Mouse (Mus musculus) retina, postnatal 1 day (tissue): ENCODE measurements around the gene Nav1.

ENCODE experiments used
- DNase-seq: peaks from one replicate; pipeline ENCODE4 v3.0.0-alpha.2; 2012

The Nav1 gene

DNA sequence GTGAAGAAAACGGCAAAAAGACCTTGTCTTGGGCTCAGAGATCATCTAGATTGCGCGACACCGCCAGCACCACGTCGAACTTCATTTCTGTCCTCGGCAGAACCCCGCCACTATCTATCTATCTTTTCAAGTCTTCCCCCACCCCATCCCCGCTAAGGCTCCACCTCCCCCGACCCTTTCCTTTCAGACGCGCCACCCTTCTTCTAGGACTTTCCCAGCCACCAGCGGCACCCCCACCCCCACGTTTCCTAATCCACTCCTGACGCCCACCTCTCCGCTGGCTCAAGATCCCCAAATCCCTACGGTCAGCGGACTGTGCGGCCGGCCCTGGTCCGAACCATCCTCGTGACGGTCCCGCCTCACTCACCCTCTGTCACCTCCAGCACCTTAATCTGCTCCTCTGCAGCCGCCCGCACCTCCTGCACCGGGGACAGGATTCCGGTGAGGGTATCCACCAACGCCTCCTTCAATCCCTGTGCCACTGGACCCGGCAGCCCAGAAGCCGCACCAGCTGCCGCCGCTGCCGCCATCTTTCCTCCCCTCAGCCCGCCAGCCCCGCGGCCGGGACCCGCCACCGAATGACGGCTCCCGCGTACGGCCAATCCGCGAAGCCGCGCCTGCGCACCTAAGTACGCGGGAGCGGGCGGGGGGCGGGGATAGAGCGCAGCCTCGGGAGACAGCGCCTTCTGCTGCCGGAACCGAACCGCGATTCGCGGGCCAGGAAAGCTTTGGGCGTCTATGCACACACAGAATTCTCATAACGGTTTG lies 177.0 kb downstream of the Nav1 start, which contains the start of gene Ipo9:
Ipo9 (minus strand) TSS at position 599 of the 768 bp plus-strand sequence.
- DNase-seq: peak; percentile 96

DNA sequence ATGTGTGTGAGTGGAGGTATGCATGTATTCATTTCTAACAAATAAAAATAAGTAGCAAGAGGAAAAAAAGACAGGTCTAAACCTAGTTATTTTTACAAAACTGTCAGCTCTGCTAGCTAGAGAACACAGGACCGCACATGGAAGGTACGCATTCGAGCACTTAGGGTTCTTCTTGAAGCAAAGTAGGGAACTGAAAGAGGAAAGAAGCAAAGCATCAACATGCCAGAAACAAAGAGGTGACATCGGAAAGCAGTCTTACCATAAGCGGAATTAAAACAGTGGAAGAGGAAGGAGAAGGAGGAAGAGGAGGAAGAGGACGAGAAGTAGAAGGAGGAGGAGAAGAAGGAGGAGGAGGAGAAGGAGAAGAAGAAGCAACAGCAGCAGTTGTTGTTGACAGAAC lies 179.7 kb downstream of the Nav1 start:
- no peak for DNase-seq

DNA sequence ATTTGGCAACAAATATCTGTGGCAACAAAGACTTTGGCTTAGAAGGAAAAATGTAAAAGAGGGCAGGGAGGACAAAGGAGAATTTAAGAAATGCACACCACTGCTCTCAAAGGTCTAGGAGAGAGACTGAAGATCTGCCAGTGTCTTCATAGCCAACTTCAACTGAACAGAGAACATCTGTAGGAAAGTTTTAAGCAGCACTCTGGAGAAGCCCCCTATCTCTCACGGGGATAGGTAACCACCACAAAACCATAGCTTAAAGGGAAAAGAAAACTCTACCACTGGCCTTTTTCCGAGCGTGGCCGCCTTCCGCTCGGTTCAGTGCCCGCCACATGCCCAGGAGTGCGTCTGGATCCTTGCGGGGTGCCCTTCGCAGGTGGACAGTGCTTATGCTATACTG lies 180.4 kb downstream of the Nav1 start:
- DNase-seq: no peak

DNA sequence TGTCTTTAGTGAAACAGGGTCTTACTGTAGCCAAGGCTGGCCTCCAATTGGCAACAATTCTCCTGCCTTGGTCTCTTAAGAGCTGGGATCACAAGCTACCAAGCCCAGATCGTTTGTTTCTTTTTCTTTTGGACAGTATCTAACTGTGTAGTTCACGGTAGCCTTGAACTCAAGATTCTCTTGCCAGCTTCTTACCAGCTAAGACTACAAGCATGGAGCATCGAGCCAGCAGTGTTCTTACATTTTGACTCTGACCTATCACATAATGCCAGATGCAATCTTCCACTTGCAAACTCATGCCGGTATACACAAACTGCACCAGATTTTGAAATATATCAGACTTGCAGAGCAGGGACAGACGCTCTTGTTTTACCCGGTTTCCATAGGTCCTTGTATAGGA lies 184.3 kb downstream of the Nav1 start:
- no peak for DNase-seq

DNA sequence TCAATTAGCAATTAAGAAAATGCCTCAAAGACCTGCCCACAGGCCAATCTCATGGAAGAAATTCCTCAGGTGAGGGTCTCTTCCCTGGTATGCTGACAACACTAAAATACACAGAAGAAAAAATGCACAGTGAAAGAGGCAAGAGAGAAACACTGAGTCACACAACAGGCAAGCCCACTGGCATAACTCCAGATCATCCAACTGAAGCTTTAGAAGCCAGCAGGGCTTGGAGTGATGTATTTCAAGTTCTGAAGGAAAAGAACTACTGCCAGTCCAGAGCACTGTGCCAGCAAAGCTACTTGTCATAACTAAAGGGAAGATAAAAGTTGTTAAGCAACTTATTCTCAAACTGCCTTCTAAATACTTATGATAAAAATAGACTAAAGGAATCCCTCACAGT lies 193.1 kb downstream of the Nav1 start:
- no peak for DNase-seq

DNA sequence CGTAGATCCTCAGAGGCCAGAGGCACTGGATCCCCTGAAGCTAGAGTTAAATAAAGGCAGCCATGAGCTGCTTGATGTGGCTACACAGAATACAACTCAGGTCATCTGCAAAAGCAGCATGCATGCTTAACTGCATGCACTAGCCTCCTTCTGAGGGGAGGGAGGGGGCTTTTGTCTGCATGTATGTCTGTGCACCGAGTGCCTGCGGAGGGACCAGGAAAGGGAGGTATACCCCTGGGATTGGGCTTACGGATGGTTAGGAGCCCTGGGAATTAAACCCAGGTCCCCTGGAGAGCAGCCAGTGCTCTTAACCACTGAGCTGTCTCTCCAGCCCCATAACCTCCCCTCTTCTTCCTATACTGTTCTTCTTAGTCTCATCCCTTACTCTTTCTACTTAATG lies 195.0 kb downstream of the Nav1 start:
- DNase-seq: no peak

DNA sequence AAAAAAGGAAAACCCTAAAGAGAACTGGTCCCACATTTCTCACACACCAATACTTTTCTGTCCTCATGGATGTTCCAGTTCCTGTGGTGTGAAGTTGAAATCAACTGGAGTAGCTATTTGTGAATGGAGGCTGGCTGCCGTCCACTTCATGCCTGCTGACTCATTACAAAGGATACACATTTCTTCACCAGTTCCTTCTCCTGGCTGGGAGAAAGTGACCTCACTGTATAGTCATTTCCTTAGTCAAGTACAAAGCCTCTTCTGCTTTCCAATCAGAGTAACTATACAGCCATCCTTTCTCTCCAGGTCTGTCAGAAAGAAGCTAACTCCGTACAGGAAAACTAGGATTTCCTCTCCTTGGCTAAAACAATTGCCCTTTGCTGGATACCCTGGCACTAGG lies 196.1 kb downstream of the Nav1 start:
- DNase-seq: no peak

DNA sequence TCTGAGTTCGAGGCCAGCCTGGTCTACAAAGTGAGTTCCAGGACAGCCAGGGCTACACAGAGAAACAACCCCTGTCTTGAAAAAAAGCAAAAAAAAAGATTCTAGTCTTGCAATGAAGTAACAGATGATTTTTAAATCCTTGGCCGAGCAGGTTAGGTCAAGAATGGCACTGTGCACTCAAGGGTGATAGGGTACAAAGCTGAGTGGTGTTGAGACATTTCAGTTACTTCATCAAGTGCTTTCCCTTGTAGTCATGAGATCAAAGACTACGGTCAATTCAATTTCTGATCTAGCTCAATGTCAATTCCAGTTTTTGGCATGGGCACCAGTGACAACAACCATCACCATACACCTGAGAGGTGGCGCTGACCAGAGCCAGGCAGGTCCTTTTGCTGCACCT lies 198.1 kb downstream of the Nav1 start:
- DNase-seq: no peak

DNA sequence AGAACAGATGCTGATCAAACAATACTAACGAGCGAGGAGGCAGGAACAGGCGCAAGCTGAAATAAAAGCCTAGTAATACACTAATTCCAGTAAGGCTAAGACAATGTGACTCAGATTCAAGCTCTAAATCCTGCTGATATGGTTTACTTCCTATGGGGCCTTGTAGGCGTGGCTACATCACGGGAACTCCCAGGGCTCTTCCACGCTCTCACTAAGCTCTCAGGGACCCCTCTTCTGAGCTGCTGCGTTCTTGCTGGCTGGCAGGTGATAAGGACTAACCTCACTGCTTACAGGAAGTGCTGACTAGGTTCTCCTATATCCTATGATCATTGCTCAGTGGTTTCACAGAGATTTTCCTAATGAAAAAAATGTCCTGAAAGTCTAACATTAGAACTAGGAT lies 201.7 kb downstream of the Nav1 start:
- DNase-seq: no peak

DNA sequence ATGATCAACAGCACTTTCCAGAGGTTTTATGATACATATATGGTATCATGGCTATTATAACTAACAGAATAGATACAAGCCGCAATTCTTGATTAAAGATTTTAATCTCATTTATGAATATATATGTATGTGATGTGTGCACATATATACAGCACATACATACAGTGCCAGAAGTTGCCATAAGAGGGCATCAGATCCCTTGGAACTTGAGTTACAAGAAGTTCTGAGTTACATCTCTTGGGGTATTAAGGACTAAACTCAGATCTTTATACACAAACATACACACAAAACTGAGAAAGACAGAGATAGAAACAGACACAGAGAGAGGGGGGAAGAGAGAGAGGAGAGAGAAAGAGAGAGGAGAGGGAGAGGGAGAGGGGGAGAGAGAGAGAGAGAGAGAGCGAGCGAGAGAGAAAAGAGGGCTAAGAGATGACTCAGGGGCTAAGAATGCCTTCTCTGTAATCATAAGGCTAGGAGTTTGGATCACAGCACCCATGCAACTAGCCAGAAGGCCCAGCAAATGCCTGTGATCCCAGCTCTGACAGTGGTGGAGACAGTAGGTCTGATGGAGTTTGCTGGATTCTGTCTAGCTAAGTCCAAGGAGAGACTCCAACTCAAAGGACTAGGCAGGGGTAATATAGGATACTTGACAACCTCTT lies 205.5 kb downstream of the Nav1 start:
- DNase-seq: no peak

DNA sequence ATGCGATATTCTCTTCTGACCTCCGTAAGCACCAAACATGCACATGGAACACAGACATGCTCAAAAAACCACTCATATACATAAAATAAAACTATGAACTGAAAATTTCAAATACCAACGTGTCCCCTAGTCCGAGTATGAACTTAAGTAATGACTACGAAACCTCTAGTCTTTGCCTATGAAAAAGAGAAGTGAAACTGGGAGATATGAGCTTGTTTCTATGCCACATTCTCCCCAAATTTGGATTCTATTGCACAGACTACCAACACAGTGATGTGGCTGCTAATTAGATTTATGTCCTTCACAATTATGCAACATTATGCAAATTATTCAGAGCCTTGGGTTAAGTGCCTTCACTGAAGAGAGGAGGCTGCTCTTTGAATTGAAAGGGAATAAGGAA lies 207.6 kb downstream of the Nav1 start:
- DNase-seq: no peak

DNA sequence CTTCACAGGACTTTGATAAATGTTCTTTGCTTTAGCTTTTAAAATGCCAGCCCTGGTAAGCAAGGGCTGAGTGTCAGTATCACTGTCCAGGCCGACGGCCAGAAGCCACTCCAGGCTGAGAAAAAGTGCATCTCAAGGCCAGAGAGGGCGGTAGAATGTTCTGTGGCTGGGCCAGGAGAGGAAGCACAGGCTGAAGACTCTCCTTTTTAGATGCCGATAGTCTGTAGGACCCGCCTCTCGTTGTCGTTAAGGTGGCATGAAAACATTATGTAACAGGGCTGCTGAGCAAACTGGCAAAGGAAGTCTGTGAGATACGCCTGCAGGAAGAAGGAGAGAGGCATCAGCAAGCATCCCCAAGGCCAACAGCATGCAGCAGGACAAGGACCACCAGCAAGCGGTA lies 221.9 kb downstream of the Nav1 start:
- no peak for DNase-seq
